Mouse (Mus musculus) hindbrain, embryonic 16.5 days (tissue): ENCODE measurements at regions not wholly inside any gene's neighbourhood (a gene's known extent, or its start where the extent isn't known, plus 50 kb on each side); places are given as distances from the start of the nearest gene placed in this dataset.

ENCODE experiments used
- ATAC-seq: fragments of 200-750 bp; cut with Nextera tagmentation; 2 replicates; pipeline ENCODE4 v1.8.0; 2017; ENCODE audit warnings: moderate TSS enrichment, moderate library complexity
- H3K27ac ChIP-seq: fragments of 300-500 bp; sonication (generic); 2 replicates; pipeline ENCODE4 v1.5.1; 2014; ENCODE audit warnings: low read depth, mild to moderate bottlenecking, control low read depth, low read length, moderate library complexity
- H3K27me3 ChIP-seq: fragments of 300-500 bp; sonication (generic); replicated peaks from 2 replicates; pipeline ENCODE4 v1.6.1; 2014; ENCODE audit warnings: low read length; ENCODE audit not compliant: control insufficient read depth, insufficient read depth
- H3K36me3 ChIP-seq: fragments of 300-500 bp; sonication (generic); 2 replicates; pipeline ENCODE4 v1.6.1; 2014; ENCODE audit warnings: mild to moderate bottlenecking, low read length, moderate library complexity, mixed read lengths; ENCODE audit not compliant: control insufficient read depth, insufficient read depth
- H3K4me1 ChIP-seq: fragments of 300-500 bp; sonication (generic); 2 replicates; pipeline ENCODE4 v1.6.1; 2014; ENCODE audit warnings: low read depth, low read length; ENCODE audit not compliant: control insufficient read depth, insufficient read depth
- H3K4me2 ChIP-seq: fragments of 300-500 bp; sonication (generic); 2 replicates; pipeline ENCODE4 v1.6.1; 2014; ENCODE audit warnings: mild to moderate bottlenecking, low read length, control low read depth, moderate library complexity
- H3K4me3 ChIP-seq: fragments of 300-500 bp; sonication (generic); 2 replicates; pipeline ENCODE4 v1.5.1; 2014; ENCODE audit warnings: mild to moderate bottlenecking, low read length, control low read depth, moderate library complexity
- H3K9ac ChIP-seq: fragments of 300-500 bp; sonication (generic); 2 replicates; pipeline ENCODE4 v1.6.1; 2014; ENCODE audit warnings: low read depth, mild to moderate bottlenecking, control low read depth, low read length, moderate library complexity
- H3K9me3 ChIP-seq: fragments of 300-500 bp; sonication (generic); 2 replicates; pipeline ENCODE4 v1.6.1; 2014; ENCODE audit warnings: mild to moderate bottlenecking, low read length, moderate library complexity; ENCODE audit not compliant: control insufficient read depth
- WGBS: fragments of 180-500 bp; shearing (Covaris S2); extraction: QIAGEN DNeasy Blood & Tissue Kit; methylation state at CpG from one replicate; pipeline ENCODE4 v1.1.7; 2014; 5-methylcytosine and 5-hydroxymethylcytosine counted together

DNA sequence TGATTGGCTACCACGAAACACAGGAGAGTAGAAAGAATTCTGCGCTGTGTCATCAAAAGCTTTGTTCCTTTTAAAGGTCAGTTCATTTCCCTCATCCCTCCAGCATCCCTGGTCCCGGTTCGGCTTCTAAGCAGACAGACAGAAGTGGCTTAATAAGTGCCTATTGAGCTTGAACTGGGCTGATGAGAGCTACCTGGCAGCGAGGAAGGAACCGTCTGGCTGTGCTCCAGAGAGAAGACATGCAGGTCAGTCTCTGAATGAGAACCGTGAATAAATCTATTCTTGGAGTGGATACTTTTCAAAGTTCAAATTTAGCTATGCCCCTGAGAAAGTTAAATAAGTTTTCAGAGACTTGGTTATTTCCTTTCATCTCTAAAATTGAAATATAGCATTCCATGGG, 135.0 kb upstream of the Fam78b start:
- ATAC-seq: no peak
- Histone ChIP-seq H3K27ac (no peak overlapping the region), H3K27me3 (no peaks in the 10 kb centered on the region), H3K9me3 (no peaks in the 10 kb centered on the region), H3K36me3 (no peaks in the 10 kb centered on the region), H3K9ac (no peak overlapping the region), H3K4me3 (no peak overlapping the region), H3K4me2 (no peak overlapping the region), H3K4me1 (no peaks in the 10 kb centered on the region)
- WGBS: 67% methylated on average over 7 of the region's 7 CpGs

DNA sequence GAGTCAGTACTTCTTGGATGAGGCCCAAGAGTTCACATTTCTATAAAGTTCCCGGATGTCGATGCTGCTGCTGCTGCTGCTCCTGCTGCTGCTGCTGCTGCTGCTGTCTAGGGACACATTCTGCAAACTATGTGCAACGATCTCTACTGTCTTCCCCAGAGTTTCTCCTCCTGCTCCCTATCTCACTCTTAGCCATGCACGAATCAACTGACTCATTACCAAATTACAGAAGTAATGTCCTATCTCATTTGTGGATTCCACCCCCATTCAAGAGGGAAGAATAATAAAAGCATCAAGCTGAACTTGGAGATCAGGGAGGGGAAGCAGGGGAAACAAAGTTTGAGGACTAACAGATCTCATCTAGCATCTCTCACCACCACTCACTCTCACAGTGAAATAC, 130.0 kb upstream of the Fam78b start:
- Histone ChIP-seq H3K9me3 (no peaks in the 10 kb centered on the region), H3K36me3 (no peaks in the 10 kb centered on the region), H3K27me3 (no peaks in the 10 kb centered on the region), H3K4me1 (no peaks in the 10 kb centered on the region), H3K9ac (no peak overlapping the region), H3K27ac (no peak overlapping the region), H3K4me3 (no peak overlapping the region), H3K4me2 (no peak overlapping the region)
- 74% methylated on average over 4 of the region's 4 CpGs for WGBS
- no peak for ATAC-seq

DNA sequence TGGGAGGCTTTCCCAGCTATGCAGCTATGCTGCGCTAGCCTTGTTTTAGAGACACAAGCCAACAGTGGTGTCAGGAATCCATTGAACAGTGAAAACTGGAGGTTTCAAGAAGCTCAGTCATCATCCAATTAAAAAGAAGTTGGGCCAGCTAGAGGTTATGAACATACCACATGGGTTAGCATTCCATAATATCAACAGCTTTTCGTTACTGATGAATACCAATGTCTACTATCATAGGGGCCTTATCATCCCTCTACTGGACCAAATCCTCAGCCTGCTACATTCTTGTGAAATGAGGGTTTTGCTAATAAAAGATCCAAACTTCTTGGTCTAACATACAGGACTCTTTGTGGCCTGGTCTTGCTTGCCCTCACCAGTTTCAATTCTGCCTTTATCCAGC, 124.8 kb upstream of the Fam78b start:
- Histone ChIP-seq H3K4me3 (no peak overlapping the region), H3K9me3 (no peaks in the 10 kb centered on the region), H3K9ac (no peak overlapping the region), H3K36me3 (no peaks in the 10 kb centered on the region), H3K27ac (no peak overlapping the region), H3K4me2 (no peak overlapping the region), H3K27me3 (no peaks in the 10 kb centered on the region), H3K4me1 (no peaks in the 10 kb centered on the region)
- 86% methylated on average over 2 of the region's 2 CpGs for WGBS
- ATAC-seq: no peak

DNA sequence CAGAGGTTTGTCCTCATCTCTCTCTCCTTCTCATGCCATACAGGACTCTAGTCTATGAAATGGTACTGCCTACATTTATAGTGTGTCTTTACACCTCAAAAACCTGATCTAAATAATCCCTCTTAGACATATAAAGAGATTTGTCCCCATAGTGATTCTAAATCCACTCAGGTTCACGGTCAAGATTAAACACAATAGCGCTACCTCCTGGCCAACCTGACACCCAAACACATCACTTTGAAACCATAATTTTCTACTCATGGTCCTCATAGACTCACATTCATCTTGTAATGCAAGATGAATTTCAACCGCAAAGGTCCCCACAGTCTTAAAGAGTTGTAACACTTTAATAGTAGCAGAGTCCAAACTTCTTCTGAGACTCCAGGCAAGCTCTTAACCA, 118.0 kb upstream of the Fam78b start:
- ATAC-seq: no peak
- Histone ChIP-seq H3K27ac (no peak overlapping the region), H3K36me3 (no peaks in the 10 kb centered on the region), H3K27me3 (no peaks in the 10 kb centered on the region), H3K4me3 (no peak overlapping the region), H3K4me1 (no peaks in the 10 kb centered on the region), H3K4me2 (no peak overlapping the region), H3K9ac (no peak overlapping the region), H3K9me3 (no peaks in the 10 kb centered on the region)
- WGBS: 84% methylated on average over 3 of the region's 3 CpGs

DNA sequence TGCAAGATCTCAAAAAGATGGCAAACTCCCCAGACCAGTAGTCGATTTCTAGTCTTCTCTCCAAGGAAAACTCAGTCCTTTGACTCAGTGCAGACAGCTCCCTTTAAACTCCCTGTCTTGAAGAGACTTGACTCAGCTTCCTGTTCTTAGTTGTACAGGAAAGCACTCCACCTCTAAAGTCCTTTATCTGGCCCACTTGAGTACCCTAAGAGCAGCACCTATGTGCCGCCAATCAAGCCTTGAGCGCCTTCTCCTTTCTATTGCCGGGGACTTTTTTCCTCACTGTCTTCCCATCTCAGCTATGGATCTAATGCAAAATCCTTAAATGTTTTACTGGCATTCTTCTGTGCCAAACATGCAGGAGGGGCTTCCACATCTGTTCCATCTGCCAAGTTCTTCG, 105.3 kb upstream of the Fam78b start:
- Histone ChIP-seq H3K36me3 (no peaks in the 10 kb centered on the region), H3K4me1 (peaks cover 3% of the 10 kb centered on the region; the same call in 1 of the 2 replicates), H3K4me3 (no peak overlapping the region), H3K4me2 (no peak overlapping the region), H3K27me3 (no peaks in the 10 kb centered on the region), H3K9ac (no peak overlapping the region), H3K9me3 (no peaks in the 10 kb centered on the region), H3K27ac (no peak overlapping the region)
- no peak for ATAC-seq
- 87% methylated on average over 5 of the region's 5 CpGs for WGBS

DNA sequence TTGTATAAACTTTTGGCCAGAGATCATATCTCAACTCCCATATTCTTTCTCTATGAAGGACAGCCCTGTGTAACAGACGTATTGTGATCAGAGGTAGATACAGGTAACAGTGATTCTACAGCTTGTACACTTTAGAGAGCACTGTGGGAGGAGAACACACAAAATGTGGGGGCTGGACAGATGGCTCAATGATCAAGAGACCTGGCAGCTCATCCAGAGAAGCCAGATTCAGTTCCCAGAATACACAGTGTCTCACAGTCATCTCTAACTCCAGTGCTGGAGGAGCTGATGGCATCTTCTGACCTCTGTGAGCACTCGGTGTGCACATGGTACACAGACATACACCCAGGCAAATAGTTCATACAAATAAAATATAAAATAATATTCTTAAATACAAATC, 102.5 kb upstream of the Fam78b start:
- Histone ChIP-seq H3K9me3 (no peaks in the 10 kb centered on the region), H3K27ac (no peak overlapping the region), H3K27me3 (no peaks in the 10 kb centered on the region), H3K9ac (no peak overlapping the region), H3K4me3 (no peak overlapping the region), H3K36me3 (no peaks in the 10 kb centered on the region), H3K4me1 (peaks cover 3% of the 10 kb centered on the region; the same call in 1 of the 2 replicates), H3K4me2 (no peak overlapping the region)
- no peak for ATAC-seq
- WGBS: 93% methylated on average over 2 of the region's 2 CpGs

DNA sequence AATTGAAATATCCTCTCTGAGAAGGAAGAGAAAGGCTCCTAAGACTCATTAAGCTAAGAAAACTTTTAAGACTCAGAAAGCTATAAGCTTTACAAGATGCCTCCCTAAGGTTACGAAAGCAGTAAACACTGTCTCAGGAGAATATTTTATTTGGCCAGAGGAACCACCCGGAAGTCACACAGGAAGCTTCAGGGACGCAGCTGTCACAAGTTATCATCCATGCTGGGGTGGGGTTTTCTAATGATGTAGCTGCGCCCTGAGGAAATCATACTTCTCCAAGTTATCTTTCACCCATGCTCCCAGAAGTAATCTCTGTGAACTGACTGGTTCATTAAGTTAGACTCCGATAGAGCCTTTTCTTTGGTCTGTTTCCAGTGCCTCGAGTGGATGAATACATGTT, 102.0 kb upstream of the Fam78b start:
- no peak overlapping the region for H3K4me3 ChIP-seq
- H3K9ac ChIP-seq: no peak overlapping the region
- H3K9me3 ChIP-seq: no peaks in the 10 kb centered on the region
- no peak overlapping the region for H3K27ac ChIP-seq
- no peaks in the 10 kb centered on the region for H3K27me3 ChIP-seq
- H3K4me1 ChIP-seq: peaks cover 3% of the 10 kb centered on the region; the same call in 1 of the 2 replicates
- no peaks in the 10 kb centered on the region for H3K36me3 ChIP-seq
- WGBS: 74% methylated on average over 6 of the region's 6 CpGs
- ATAC-seq: no peak
- no peak overlapping the region for H3K4me2 ChIP-seq

DNA sequence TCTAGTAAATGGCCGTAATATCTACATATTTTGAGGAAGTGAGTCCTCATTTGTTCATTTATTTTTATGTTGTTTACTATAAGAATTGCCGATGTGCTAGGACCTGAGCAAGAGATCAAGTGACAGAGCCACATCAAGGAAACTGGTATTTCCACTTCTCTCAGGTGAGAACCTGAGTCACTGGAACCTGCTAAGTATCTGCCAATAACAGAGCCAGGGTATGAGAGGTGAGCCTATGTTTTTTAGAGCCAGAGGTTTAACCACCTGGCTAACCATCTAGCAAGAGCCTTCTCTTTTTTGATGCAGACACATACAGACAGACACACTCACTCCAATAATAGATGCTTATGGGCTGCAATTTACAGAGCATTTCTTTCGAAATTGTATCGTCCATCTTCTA, 101.2 kb upstream of the Fam78b start:
- ATAC-seq: no peak
- no peak overlapping the region for H3K4me2 ChIP-seq
- 73% methylated on average over 4 of the region's 4 CpGs for WGBS

DNA sequence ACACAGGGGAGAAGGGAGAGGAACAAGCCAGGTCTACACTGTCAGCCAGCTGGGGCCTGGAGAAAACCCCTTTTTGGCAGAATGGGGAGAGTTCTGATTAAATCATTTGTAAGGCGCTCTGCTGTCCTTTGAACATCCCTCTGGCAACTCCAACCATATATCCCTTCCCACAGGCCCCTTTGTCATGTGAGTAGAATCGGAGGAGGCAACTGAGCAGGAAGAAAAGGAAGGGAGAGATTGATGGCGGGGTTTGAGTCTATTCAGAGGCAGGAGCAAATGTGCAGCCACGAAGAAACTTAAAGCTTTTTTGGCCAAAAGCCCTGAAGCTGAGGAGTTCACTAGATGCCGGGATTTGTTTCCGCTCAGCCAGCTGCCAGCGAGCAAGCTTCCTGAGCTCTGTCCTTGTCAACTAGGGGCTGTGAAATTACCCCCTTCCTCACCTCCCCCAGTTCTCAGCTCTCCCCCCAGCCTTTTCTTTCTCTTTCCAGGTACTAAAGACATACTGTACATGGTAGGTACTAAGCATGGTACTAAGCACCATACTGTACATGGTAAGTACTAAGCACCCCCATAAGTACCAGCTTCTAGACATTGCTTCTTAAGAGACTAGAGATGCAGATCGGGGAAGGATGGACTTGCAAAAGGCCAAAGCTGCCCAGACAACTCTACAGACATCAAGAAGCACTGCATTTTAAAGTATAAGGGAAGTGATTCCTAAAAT, 100.6 kb upstream of the Fam78b start:
- Histone ChIP-seq H3K9ac (no peak overlapping the region), H3K27me3 (no peaks in the 10 kb centered on the region), H3K4me2 (peak overlapping the region; percentile 14; the same call in 1 of the 2 replicates), H3K27ac (no peak overlapping the region), H3K9me3 (no peaks in the 10 kb centered on the region), H3K4me1 (peaks cover 3% of the 10 kb centered on the region; the same call in 1 of the 2 replicates), H3K4me3 (no peak overlapping the region), H3K36me3 (no peaks in the 10 kb centered on the region)
- 30% methylated on average over 8 of the region's 8 CpGs for WGBS
- peak; percentile 81 for ATAC-seq

More for the DNA sequence above, 101.2 kb upstream of the Fam78b start:
- Histone ChIP-seq H3K9ac (no peak overlapping the region), H3K36me3 (no peaks in the 10 kb centered on the region), H3K27me3 (no peaks in the 10 kb centered on the region), H3K9me3 (no peaks in the 10 kb centered on the region), H3K4me3 (no peak overlapping the region), H3K27ac (no peak overlapping the region), H3K4me1 (peaks cover 3% of the 10 kb centered on the region; the same call in 1 of the 2 replicates)
